Mouse (Mus musculus) bone marrow macrophage, adult 2 months (primary cell): ENCODE measurements around the gene Lrrk1.

Experiments
- CTCF ChIP-seq: IDR thresholded peaks from 2 replicates; pipeline ENCODE4 v1.5.1; 2012; ENCODE audit warnings: low read depth, mild to moderate bottlenecking, low read length, moderate library complexity
- POLR2A ChIP-seq: IDR thresholded peaks from 2 replicates; pipeline ENCODE4 v1.6.1; 2012; ENCODE audit warnings: mild to moderate bottlenecking, low read depth, low read length, borderline replicate concordance

DNA sequence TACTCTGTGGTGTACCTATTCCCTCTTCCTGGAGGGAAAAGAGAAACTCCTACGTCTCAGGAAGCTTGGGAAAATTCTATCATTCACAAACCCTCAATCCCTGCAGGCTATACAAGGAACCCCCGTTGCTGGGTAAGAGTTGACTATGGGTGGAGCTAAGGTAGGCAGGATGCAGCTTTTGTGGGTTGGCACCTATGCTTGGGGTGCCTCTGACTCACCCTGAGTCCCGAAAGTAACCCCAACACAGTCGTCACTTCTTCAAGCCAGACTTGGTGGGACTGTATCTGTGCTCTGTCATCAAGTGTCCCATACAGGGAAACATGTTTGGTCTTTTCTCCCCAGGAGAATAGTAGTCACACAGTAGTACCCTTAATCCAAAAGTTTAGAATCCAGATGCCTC is 86.7 kb downstream of the Lrrk1 start:
- TF ChIP-seq CTCF = no peak
- TF ChIP-seq POLR2A = no peak
